Mouse (Mus musculus): ENCODE results near the gene Il1rapl1.

GRCm38 (mm10) chrX:86728803-86729202 lies 1386.6 kb downstream of the Il1rapl1 start:
- TF ChIP-seq CTCF (IDR thresholded peaks at IDR 0.05; ENCODE audit: low read depth, low read length) = no peak
- no peak for TF ChIP-seq GATA1 (IDR thresholded peaks at IDR 0.05; ENCODE audit: borderline replicate concordance, low read length)
